Mouse (Mus musculus): Measurements from ENCODE around the gene Zdhhc17. TPM values are rescaled to one million over a fixed set of nuclear protein-coding genes. Genes with fewer than 3 reads are reported as not detected.

Zdhhc17 gene
- polyA plus RNA-seq, 1 experiment from 2014 or later, result 39.0 TPM

DNA sequence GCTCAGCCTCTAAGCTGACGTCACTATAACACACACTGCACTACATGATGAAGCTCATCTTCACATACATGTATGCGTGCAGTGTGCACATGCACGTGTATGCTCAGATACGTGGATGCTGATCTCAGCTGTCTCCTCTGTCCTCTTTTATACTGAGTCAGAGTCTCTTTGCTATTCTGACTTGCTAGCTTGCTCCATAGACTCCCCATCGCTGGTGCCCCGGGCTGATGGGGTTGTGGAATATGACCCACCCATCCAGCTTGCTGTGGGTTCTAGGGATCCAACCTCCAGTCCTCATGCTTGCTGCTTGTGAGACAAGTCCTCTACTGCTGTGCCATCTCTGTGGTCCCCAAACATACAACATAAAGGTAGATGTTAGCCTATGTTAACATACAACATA is 51.1 kb downstream of the Zdhhc17 start:
- 94% methylated on average over 6 of the region's 6 CpGs for WGBS
- H3K9ac ChIP-seq (ENCODE audit: low read depth, low read length), result no peak overlapping the region
- no peaks in the 10 kb centered on the region for H3K4me1 ChIP-seq (replicated peaks; ENCODE audit: control insufficient read depth, insufficient read depth, low read length)
- no peak overlapping the region for H3K4me3 ChIP-seq (ENCODE audit: low read depth, low read length)
- H3K9me3 ChIP-seq (ENCODE audit: control insufficient read depth, low read length), result no peaks in the 10 kb centered on the region
- no peak overlapping the region for H3K27ac ChIP-seq (ENCODE audit: low read depth, low read length)
- no peak for DNase-seq (ENCODE audit: low spot score)
- no peaks in the 10 kb centered on the region for H3K36me3 ChIP-seq (ENCODE audit: control insufficient read depth, insufficient read depth, low read length)
- ATAC-seq (ENCODE audit: low FRiP score), result no peak
- H3K4me2 ChIP-seq (replicated peaks; ENCODE audit: low read depth, low read length), result no peak overlapping the region
- H3K27me3 ChIP-seq (ENCODE audit: control insufficient read depth, insufficient read depth, low read length), result no peaks in the 10 kb centered on the region

DNA sequence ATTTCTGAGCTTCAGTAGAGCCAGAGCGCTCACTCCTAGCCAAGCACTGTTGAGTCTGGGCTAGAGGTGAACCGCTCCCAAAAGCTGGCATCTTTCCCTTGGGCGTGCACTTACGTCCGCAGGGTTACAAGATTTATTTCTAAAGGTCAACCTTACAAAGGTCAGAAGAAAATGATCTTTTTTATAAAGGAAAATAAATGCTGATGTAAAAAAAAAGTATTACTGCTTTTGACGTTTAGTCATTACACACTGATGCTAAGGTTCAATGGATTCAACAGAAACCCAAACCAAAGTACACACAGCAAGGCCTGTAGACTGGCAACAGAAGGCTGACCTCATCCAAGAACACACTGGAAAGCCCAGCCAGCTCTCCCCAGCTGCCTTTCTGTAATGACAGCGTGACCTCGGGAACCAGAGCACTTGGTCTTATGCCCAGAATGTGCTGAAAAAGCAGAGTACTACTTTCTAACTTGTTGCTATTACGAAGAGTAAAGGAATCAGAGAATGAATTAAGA is 56.9 kb downstream of the Zdhhc17 start:
- 89% methylated on average over 9 of the region's 9 CpGs for WGBS

DNA sequence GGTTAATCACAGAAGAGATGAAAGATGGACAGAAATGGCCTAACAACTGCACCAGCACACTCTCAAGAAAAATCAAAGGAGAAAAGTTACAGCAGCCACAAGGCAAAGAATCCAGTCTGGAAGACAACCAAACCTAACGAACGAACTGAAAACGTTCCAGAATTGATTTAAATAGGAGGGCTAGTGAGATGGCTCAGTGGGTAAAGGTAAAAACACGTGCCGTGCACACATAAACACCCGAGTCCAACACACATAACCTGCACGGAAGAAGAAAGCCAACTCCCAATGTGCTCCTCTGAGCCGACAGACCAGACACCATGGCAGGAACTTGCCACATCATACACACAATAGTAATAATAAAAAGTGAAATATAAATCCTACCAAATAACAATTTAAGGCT is 57.7 kb downstream of the Zdhhc17 start:
- DNase-seq (ENCODE audit: low spot score) (no peak), ATAC-seq (ENCODE audit: low FRiP score) (no peak)
- Histone ChIP-seq H3K9ac (ENCODE audit: low read depth, low read length) (no peak overlapping the region), H3K4me2 (replicated peaks; ENCODE audit: low read depth, low read length) (no peak overlapping the region), H3K9me3 (ENCODE audit: control insufficient read depth, low read length) (no peaks in the 10 kb centered on the region), H3K4me3 (ENCODE audit: low read depth, low read length) (no peak overlapping the region), H3K36me3 (ENCODE audit: control insufficient read depth, insufficient read depth, low read length) (no peaks in the 10 kb centered on the region), H3K4me1 (replicated peaks; ENCODE audit: control insufficient read depth, insufficient read depth, low read length) (no peaks in the 10 kb centered on the region), H3K27ac (ENCODE audit: low read depth, low read length) (no peak overlapping the region), H3K27me3 (ENCODE audit: control insufficient read depth, insufficient read depth, low read length) (no peaks in the 10 kb centered on the region)
- 96% methylated on average over 8 of the region's 8 CpGs for WGBS

More for the DNA sequence above, 56.9 kb downstream of the Zdhhc17 start:
- no peak overlapping the region for H3K9ac ChIP-seq (ENCODE audit: low read depth, low read length)
- H3K9me3 ChIP-seq (ENCODE audit: control insufficient read depth, low read length), result no peaks in the 10 kb centered on the region
- no peak overlapping the region for H3K27ac ChIP-seq (ENCODE audit: low read depth, low read length)
- no peaks in the 10 kb centered on the region for H3K4me1 ChIP-seq (replicated peaks; ENCODE audit: control insufficient read depth, insufficient read depth, low read length)
- no peak overlapping the region for H3K4me3 ChIP-seq (ENCODE audit: low read depth, low read length)
- no peak overlapping the region for H3K4me2 ChIP-seq (replicated peaks; ENCODE audit: low read depth, low read length)
- H3K27me3 ChIP-seq (ENCODE audit: control insufficient read depth, insufficient read depth, low read length), result no peaks in the 10 kb centered on the region
- no peaks in the 10 kb centered on the region for H3K36me3 ChIP-seq (ENCODE audit: control insufficient read depth, insufficient read depth, low read length)
- ATAC-seq (ENCODE audit: low FRiP score) (no peak), DNase-seq (ENCODE audit: low spot score) (no peak)

DNA sequence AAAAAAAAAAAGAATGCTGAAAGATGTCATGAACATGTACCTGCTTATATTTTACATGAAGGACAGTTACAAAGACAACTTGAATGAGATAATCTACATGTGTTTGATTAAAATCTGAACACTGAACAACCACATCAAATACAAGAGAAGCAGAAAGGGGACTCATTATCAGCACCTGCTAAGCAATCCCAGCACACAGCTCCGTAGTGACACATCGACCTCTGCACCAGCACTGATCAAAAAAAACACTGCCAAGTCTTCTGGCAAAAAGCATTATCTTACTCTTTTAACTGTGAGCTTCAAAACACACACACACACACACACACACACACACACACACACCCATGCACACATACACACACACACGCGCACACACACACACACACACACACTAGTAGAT is 58.2 kb downstream of the Zdhhc17 start:
- H3K27me3 ChIP-seq (ENCODE audit: control insufficient read depth, insufficient read depth, low read length), result no peaks in the 10 kb centered on the region
- no peak overlapping the region for H3K27ac ChIP-seq (ENCODE audit: low read depth, low read length)
- no peaks in the 10 kb centered on the region for H3K4me1 ChIP-seq (replicated peaks; ENCODE audit: control insufficient read depth, insufficient read depth, low read length)
- WGBS, result 90% methylated on average over 4 of the region's 4 CpGs
- ATAC-seq (ENCODE audit: low FRiP score), result no peak
- H3K4me2 ChIP-seq (replicated peaks; ENCODE audit: low read depth, low read length), result no peak overlapping the region
- no peak overlapping the region for H3K4me3 ChIP-seq (ENCODE audit: low read depth, low read length)
- H3K36me3 ChIP-seq (ENCODE audit: control insufficient read depth, insufficient read depth, low read length), result no peaks in the 10 kb centered on the region
- H3K9me3 ChIP-seq (ENCODE audit: control insufficient read depth, low read length), result no peaks in the 10 kb centered on the region
- no peak for DNase-seq (ENCODE audit: low spot score)
- no peak overlapping the region for H3K9ac ChIP-seq (ENCODE audit: low read depth, low read length)

DNA sequence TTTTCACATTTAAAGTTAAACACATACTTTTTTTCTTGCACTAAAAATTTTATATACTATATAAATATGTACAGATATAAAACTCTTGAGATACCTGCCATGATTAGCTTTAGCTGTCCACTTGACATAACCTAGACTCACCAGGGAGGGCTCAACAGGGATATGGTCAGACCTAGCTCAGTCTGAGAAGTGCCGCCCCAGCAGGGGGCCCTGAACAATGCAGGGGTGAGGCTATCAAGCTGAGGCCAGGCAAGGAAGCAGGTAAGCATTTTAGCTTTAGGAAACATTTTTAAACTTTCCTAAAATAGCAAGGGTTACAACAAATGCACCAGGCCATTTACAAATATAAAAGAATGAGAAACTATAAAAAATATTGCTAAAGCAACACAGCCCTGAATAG is 58.8 kb downstream of the Zdhhc17 start:
- Histone ChIP-seq H3K27ac (ENCODE audit: low read depth, low read length) (no peak overlapping the region), H3K9ac (ENCODE audit: low read depth, low read length) (no peak overlapping the region), H3K36me3 (ENCODE audit: control insufficient read depth, insufficient read depth, low read length) (no peaks in the 10 kb centered on the region), H3K4me3 (ENCODE audit: low read depth, low read length) (no peak overlapping the region), H3K4me2 (replicated peaks; ENCODE audit: low read depth, low read length) (no peak overlapping the region), H3K27me3 (ENCODE audit: control insufficient read depth, insufficient read depth, low read length) (no peaks in the 10 kb centered on the region), H3K9me3 (ENCODE audit: control insufficient read depth, low read length) (no peaks in the 10 kb centered on the region), H3K4me1 (replicated peaks; ENCODE audit: control insufficient read depth, insufficient read depth, low read length) (no peaks in the 10 kb centered on the region)
- ATAC-seq (ENCODE audit: low FRiP score) (no peak), DNase-seq (ENCODE audit: low spot score) (no peak)
- 88% methylated on average over 1 of the region's 1 CpGs for WGBS

DNA sequence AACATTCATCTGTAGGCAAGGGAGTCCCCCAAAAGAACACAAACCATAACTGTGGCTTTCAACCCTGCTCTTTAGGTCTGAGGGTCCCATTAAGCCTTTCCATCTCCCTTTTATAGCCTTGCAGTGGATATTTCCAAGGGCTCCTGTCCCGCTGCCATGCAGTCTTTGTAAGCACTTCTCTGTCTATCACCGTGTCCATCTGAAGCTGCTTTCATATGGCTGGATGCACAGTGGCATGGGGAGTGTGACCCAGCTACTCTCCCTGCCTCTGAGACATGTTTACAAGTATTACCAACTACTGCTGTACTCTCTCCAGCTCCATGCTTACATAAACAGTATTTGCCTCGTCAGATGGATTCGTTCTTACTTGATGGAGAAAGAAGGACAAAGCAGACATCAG is 62.4 kb downstream of the Zdhhc17 start:
- Histone ChIP-seq H3K27ac (ENCODE audit: low read depth, low read length) (no peak overlapping the region), H3K27me3 (ENCODE audit: control insufficient read depth, insufficient read depth, low read length) (no peaks in the 10 kb centered on the region), H3K36me3 (ENCODE audit: control insufficient read depth, insufficient read depth, low read length) (0 out of 2 replicates have a peak, but pooled peaks cover 2% of the 10 kb centered on the region), H3K4me3 (ENCODE audit: low read depth, low read length) (no peak overlapping the region), H3K4me2 (replicated peaks; ENCODE audit: low read depth, low read length) (no peak overlapping the region), H3K4me1 (replicated peaks; ENCODE audit: control insufficient read depth, insufficient read depth, low read length) (no peaks in the 10 kb centered on the region), H3K9ac (ENCODE audit: low read depth, low read length) (no peak overlapping the region), H3K9me3 (ENCODE audit: control insufficient read depth, low read length) (no peaks in the 10 kb centered on the region)
- ATAC-seq (ENCODE audit: low FRiP score), result no peak
- DNase-seq (ENCODE audit: low spot score), result no peak
- WGBS, result 91% methylated on average over 4 of the region's 4 CpGs

DNA sequence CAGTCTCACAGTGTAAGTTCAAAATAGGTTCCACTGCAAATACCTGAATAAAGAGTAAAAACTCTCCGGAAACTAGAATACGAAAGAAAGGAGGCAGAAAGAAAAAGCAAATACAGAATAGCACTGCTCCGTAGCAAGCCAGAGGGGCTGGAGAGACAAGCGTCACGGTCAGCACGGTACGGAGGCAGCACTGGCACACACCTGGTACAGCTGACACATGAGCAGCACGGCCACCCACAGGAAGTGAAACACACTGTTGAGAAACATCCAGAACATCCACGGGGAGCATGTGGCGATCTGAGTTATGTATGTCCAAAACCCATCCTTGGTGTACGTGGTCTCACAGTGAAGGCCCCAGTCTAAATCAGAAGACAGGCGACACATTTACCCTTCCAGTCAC is 64.0 kb downstream of the Zdhhc17 start:
- Histone ChIP-seq H3K27ac (ENCODE audit: low read depth, low read length) (no peak overlapping the region), H3K27me3 (ENCODE audit: control insufficient read depth, insufficient read depth, low read length) (no peaks in the 10 kb centered on the region), H3K9me3 (ENCODE audit: control insufficient read depth, low read length) (no peaks in the 10 kb centered on the region), H3K4me2 (replicated peaks; ENCODE audit: low read depth, low read length) (no peak overlapping the region), H3K9ac (ENCODE audit: low read depth, low read length) (no peak overlapping the region), H3K4me3 (ENCODE audit: low read depth, low read length) (no peak overlapping the region), H3K36me3 (ENCODE audit: control insufficient read depth, insufficient read depth, low read length) (0 out of 2 replicates have a peak, but pooled peaks cover 5% of the 10 kb centered on the region), H3K4me1 (replicated peaks; ENCODE audit: control insufficient read depth, insufficient read depth, low read length) (no peaks in the 10 kb centered on the region)
- DNase-seq (ENCODE audit: low spot score) (no peak), ATAC-seq (ENCODE audit: low FRiP score) (no peak)
- WGBS, result 85% methylated on average over 12 of the region's 12 CpGs

DNA sequence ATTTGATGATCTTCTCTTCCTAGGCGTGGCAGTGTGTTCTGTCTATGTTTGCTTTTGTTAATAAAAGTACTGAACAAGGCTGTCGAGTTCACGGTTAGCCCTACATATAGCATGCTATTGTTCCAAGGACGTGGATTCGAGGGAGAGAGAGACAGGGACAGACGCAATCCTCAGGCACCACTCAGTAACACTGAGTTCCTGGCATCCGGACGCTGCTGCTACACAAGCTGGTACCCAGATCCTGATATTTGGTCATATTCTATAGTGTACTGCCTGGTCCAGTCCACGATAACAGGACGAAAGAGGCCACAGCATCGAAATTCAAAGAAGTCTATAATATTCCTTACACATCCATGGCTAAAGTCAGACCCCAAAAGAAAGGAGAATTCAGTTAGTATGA is 65.8 kb downstream of the Zdhhc17 start:
- no peak for DNase-seq (ENCODE audit: low spot score)
- Histone ChIP-seq H3K4me1 (replicated peaks; ENCODE audit: control insufficient read depth, insufficient read depth, low read length) (no peaks in the 10 kb centered on the region), H3K4me3 (ENCODE audit: low read depth, low read length) (no peak overlapping the region), H3K36me3 (ENCODE audit: control insufficient read depth, insufficient read depth, low read length) (0 out of 2 replicates have a peak, but pooled peaks cover 5% of the 10 kb centered on the region), H3K4me2 (replicated peaks; ENCODE audit: low read depth, low read length) (no peak overlapping the region), H3K9ac (ENCODE audit: low read depth, low read length) (no peak overlapping the region), H3K27ac (ENCODE audit: low read depth, low read length) (no peak overlapping the region), H3K9me3 (ENCODE audit: control insufficient read depth, low read length) (no peaks in the 10 kb centered on the region), H3K27me3 (ENCODE audit: control insufficient read depth, insufficient read depth, low read length) (no peaks in the 10 kb centered on the region)
- 93% methylated on average over 11 of the region's 11 CpGs for WGBS
- no peak for ATAC-seq (ENCODE audit: low FRiP score)

DNA sequence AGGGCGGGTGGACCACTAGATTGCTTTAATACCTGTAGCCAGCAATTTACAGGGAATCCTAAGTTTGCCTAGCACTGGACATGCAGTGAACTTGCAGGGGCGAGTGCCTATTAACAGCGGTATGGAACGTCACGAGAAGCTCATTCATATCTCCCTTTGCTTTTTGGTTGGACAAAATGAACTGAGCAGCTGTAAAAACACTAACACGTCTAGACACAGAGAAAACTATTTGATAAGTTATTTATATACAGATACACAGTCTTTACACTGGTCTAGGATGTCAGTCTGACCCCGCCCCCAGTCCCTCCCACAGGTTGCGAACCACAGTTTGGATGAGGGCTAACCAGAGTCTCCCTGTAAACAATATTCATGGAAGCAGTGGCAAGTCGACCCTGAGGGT is 67.1 kb downstream of the Zdhhc17 start:
- Histone ChIP-seq H3K27ac (ENCODE audit: low read depth, low read length) (no peak overlapping the region), H3K9me3 (ENCODE audit: control insufficient read depth, low read length) (no peaks in the 10 kb centered on the region), H3K27me3 (ENCODE audit: control insufficient read depth, insufficient read depth, low read length) (no peaks in the 10 kb centered on the region), H3K36me3 (ENCODE audit: control insufficient read depth, insufficient read depth, low read length) (0 out of 2 replicates have a peak, but pooled peaks cover 5% of the 10 kb centered on the region), H3K4me1 (replicated peaks; ENCODE audit: control insufficient read depth, insufficient read depth, low read length) (no peaks in the 10 kb centered on the region), H3K4me2 (replicated peaks; ENCODE audit: low read depth, low read length) (no peak overlapping the region), H3K4me3 (ENCODE audit: low read depth, low read length) (no peak overlapping the region), H3K9ac (ENCODE audit: low read depth, low read length) (no peak overlapping the region)
- 90% methylated on average over 9 of the region's 9 CpGs for WGBS
- ATAC-seq (ENCODE audit: low FRiP score) (no peak), DNase-seq (ENCODE audit: low spot score) (no peak)
